Mouse (Mus musculus): ENCODE measurements at regions not wholly inside any gene's neighbourhood (a gene's known extent, or its start where the extent isn't known, plus 50 kb on each side); places are given as distances from the start of the nearest gene placed in this dataset.
"Not testable (repeated sequence)": the region's sequence is repeated elsewhere in the genome, so short reads cannot be mapped to it uniquely, and the experiment has no call there.

GRCm38 (mm10) chr9:90999178-90999577 lies 363.0 kb upstream of the Zic4 start:
- ATAC-seq (replicated peaks; ENCODE audit: poor library complexity, severe bottlenecking): no peak

GRCm38 (mm10) chr9:91004214-91004613 lies 358.0 kb upstream of the Zic4 start:
- ATAC-seq (replicated peaks; ENCODE audit: poor library complexity, severe bottlenecking): no peak

- no peak for ATAC-seq (replicated peaks; ENCODE audit: poor library complexity, severe bottlenecking)
Measured at GRCm38 (mm10) chr9:91040546-91040945, 321.7 kb upstream of the Zic4 start.

GRCm38 (mm10) chr9:91048569-91048968 lies 313.6 kb upstream of the Zic4 start:
- no peak for ATAC-seq (replicated peaks; ENCODE audit: poor library complexity, severe bottlenecking)

- ATAC-seq (replicated peaks; ENCODE audit: poor library complexity, severe bottlenecking): no peak
Measured at GRCm38 (mm10) chr9:91053065-91053793, 309.0 kb upstream of the Zic4 start.

- no peak for ATAC-seq (replicated peaks; ENCODE audit: poor library complexity, severe bottlenecking)
Measured at GRCm38 (mm10) chr9:91059460-91059859, 302.8 kb upstream of the Zic4 start.

- no peak for ATAC-seq (replicated peaks; ENCODE audit: poor library complexity, severe bottlenecking)
Measured at GRCm38 (mm10) chr9:91069496-91069895, 292.7 kb upstream of the Zic4 start.

- ATAC-seq (replicated peaks; ENCODE audit: poor library complexity, severe bottlenecking): no peak
Measured at GRCm38 (mm10) chr9:91073366-91074174, 288.6 kb upstream of the Zic4 start.

GRCm38 (mm10) chr9:91074175-91074480 lies 288.1 kb upstream of the Zic4 start:
- ATAC-seq (replicated peaks; ENCODE audit: poor library complexity, severe bottlenecking): no peak

- ATAC-seq (replicated peaks; ENCODE audit: poor library complexity, severe bottlenecking): no peak
Measured at GRCm38 (mm10) chr9:91077490-91077889, 284.7 kb upstream of the Zic4 start.

- no peak for ATAC-seq (replicated peaks; ENCODE audit: poor library complexity, severe bottlenecking)
Measured at GRCm38 (mm10) chr9:91083791-91084190, 278.4 kb upstream of the Zic4 start.

- no peak for ATAC-seq (replicated peaks; ENCODE audit: poor library complexity, severe bottlenecking)
Measured at GRCm38 (mm10) chr9:91085923-91086322, 276.3 kb upstream of the Zic4 start.

- ATAC-seq (replicated peaks; ENCODE audit: poor library complexity, severe bottlenecking): no peak
Measured at GRCm38 (mm10) chr9:91089348-91089747, 272.9 kb upstream of the Zic4 start.

- ATAC-seq (replicated peaks; ENCODE audit: poor library complexity, severe bottlenecking): no peak
Measured at GRCm38 (mm10) chr9:91091421-91092050, 270.7 kb upstream of the Zic4 start.

- no peak for ATAC-seq (replicated peaks; ENCODE audit: poor library complexity, severe bottlenecking)
Measured at GRCm38 (mm10) chr9:91101614-91102407, 260.4 kb upstream of the Zic4 start.

- no peak for ATAC-seq (replicated peaks; ENCODE audit: poor library complexity, severe bottlenecking)
Measured at GRCm38 (mm10) chr9:91122441-91123035, 239.7 kb upstream of the Zic4 start.

GRCm38 (mm10) chr9:91123208-91123607 lies 239.0 kb upstream of the Zic4 start:
- ATAC-seq (replicated peaks; ENCODE audit: poor library complexity, severe bottlenecking): no peak

- no peak for ATAC-seq (replicated peaks; ENCODE audit: poor library complexity, severe bottlenecking)
Measured at GRCm38 (mm10) chr9:91126630-91127245, 235.5 kb upstream of the Zic4 start.

- not testable (repeated sequence) for ATAC-seq (replicated peaks; ENCODE audit: poor library complexity, severe bottlenecking)
Measured at GRCm38 (mm10) chr9:91128491-91128890, 233.7 kb upstream of the Zic4 start.
